Comparison of ENCODE assay signal across 20 mouse cellular contexts in genomic region chr4:118901981-118902380, GRCm38 (mm10). TPM values are rescaled to one million over a fixed set of nuclear protein-coding genes. Genes with fewer than 3 reads are reported as not detected.
DNase-seq lines count a peak whose midpoint lies in the region.
"Had no signal": no experiment of that assay in that cellular context is flagged by ENCODE, and none has a peak within 500 bp of the region (broad histone marks: within the 10 kb centered on the region; RNA-seq: fewer than 3 reads in every experiment).

No protein-coding gene starts in this region.

- peak; percentile 1 for DNase-seq in left cerebral cortex, postnatal 4 days
- DNase-seq in left cerebral cortex, adult 9 months (ENCODE audit: low spot score in 2 of 2): no peak
- DNase-seq in right cerebral cortex, postnatal 14 days: peak; percentile 7
- no peak for DNase-seq in right cerebral cortex, postnatal 25 days
- DNase-seq in brain, adult 2 months (ENCODE audit: low read depth, low spot score): peak; percentile 19
- DNase-seq in adrenal gland, postnatal 25 days: no peak
- DNase-seq in lung, postnatal 14 days: no peak
- DNase-seq: adrenal gland, postnatal 10 days; B cell, adult 2 months; cerebellum, adult 8-10 months; cerebellum, postnatal 14 days; embryo, embryonic 11 days; gastrocnemius, postnatal 10 days; heart, adult 18-20 months; heart, postnatal 14 days had no signal

- intact Hi-C loops in left cerebral cortex, postnatal 4 days (cut with DNase I): no loop called here

RNA-seq across cellular contexts. Expression of gene Olfr1330, which starts 13.6 kb away (rescaled TPM):
- total RNA-seq in left cerebral cortex, postnatal 4 days (2021): not detected
- not detected in 2 replicates for total RNA-seq in adrenal gland, postnatal 25 days (2021)
- total RNA-seq: adrenal gland, postnatal 10 days; common myeloid progenitor, adult 5-6 weeks; gastrocnemius, postnatal 10 days; gastrocnemius, postnatal 4 days; heart, adult 18-20 months; heart, postnatal 14 days; hematopoietic stem cell, adult 5-6 weeks; hindbrain, postnatal 0 days had no signal

RNA-seq across cellular contexts. Expression of gene Olfr1329, which starts 15.3 kb away (rescaled TPM):
- not detected for total RNA-seq in left cerebral cortex, postnatal 4 days (2021)
- total RNA-seq in adrenal gland, postnatal 25 days (2021): not detected in 2 replicates
- total RNA-seq: adrenal gland, postnatal 10 days; common myeloid progenitor, adult 5-6 weeks; gastrocnemius, postnatal 10 days; gastrocnemius, postnatal 4 days; heart, adult 18-20 months; heart, postnatal 14 days; hematopoietic stem cell, adult 5-6 weeks; hindbrain, postnatal 0 days had no signal

RNA-seq across cellular contexts. Expression of gene Olfr1328, which starts 36.4 kb away (rescaled TPM):
- total RNA-seq in left cerebral cortex, postnatal 4 days (2021): not detected
- not detected in 2 replicates for total RNA-seq in adrenal gland, postnatal 25 days (2021)
- total RNA-seq: adrenal gland, postnatal 10 days; common myeloid progenitor, adult 5-6 weeks; gastrocnemius, postnatal 10 days; gastrocnemius, postnatal 4 days; heart, adult 18-20 months; heart, postnatal 14 days; hematopoietic stem cell, adult 5-6 weeks; hindbrain, postnatal 0 days had no signal

RNA-seq across cellular contexts. Expression of gene Olfr1331, which starts 37.5 kb away (rescaled TPM):
- total RNA-seq in left cerebral cortex, postnatal 4 days (2021): not detected
- total RNA-seq in adrenal gland, postnatal 25 days (2021): not detected in 2 replicates
- total RNA-seq: adrenal gland, postnatal 10 days; common myeloid progenitor, adult 5-6 weeks; gastrocnemius, postnatal 10 days; gastrocnemius, postnatal 4 days; heart, adult 18-20 months; heart, postnatal 14 days; hematopoietic stem cell, adult 5-6 weeks; hindbrain, postnatal 0 days had no signal

RNA-seq across cellular contexts. Expression of gene Lao1, which starts 59.4 kb away (rescaled TPM):
- total RNA-seq in left cerebral cortex, postnatal 4 days (2021): not detected
- total RNA-seq in adrenal gland, postnatal 25 days (2021): not detected in 2 replicates
- total RNA-seq: common myeloid progenitor, adult 5-6 weeks; G1E; gastrocnemius, postnatal 4 days; hematopoietic stem cell, adult 5-6 weeks had no signal

Comparison
In these comparisons a context has a peak if more than half of its experiments do, and no peak if none do; other contexts are left out.
1. DNase-seq: peak in left cerebral cortex, postnatal 4 days (single experiment), right cerebral cortex, postnatal 14 days (single experiment) and brain, adult 2 months (single experiment); none in left cerebral cortex, adult 9 months (0 of 2), right cerebral cortex, postnatal 25 days (single experiment), adrenal gland, postnatal 25 days (single experiment) and lung, postnatal 14 days (single experiment).